Mouse (Mus musculus) spleen, adult 2 months (tissue): ENCODE measurements around the gene Fam217b.

Experiments used
- CTCF ChIP-seq: fragments of 200-500 bp; IDR thresholded peaks from 2 replicates; pipeline ENCODE4 v1.5.1; 2011; ENCODE audit warnings: mild to moderate bottlenecking, inconsistent platforms; ENCODE audit not compliant: insufficient read depth, insufficient read length, insufficient replicate concordance; ENCODE audit errors: extremely low read depth
- POLR2A ChIP-seq: fragments of 200-500 bp; IDR thresholded peaks from 2 replicates; pipeline ENCODE4 v1.6.1; 2011; ENCODE audit warnings: low read depth, low read length, inconsistent platforms

GRCm38 (mm10) chr2:178422186-178422585, 7.9 kb downstream of the Fam217b start:
- TF ChIP-seq CTCF (no peak), POLR2A (no peak)
